ENCODE assay signal across 8 mouse cellular contexts in the genomic region with DNA sequence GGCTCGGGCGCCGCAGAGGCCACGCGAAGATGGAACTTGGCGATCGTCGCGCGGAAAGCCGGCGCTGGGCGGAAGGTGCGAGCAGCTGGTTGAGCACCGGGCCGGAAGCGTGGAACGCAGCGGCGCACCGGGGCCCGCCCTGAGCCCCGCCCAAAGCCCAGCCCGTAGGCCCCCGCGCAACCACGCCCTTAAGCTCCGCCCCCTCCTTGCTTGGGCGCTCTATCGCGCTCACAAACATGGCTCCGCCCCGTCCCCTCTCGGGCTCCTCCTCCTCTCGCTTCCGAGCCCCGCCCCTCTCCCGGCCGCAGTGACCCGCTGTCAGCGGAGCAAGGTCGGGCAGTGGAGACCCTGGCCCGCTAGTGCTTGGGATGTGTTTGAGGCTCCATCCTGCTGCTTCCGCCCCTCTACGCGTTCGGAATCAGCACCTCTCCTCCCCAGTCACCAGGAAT. TPM values are rescaled to one million over a fixed set of nuclear protein-coding genes. Genes with fewer than 3 reads are reported as not detected.
DNase-seq lines count a peak whose midpoint lies in the region; ATAC-seq and TF ChIP-seq lines count a peak whose summit lies in the region.

A gene (minus strand): TSS at position 164 of the 449 bp plus-strand sequence.

- H3K9me3 ChIP-seq in forebrain, embryonic 13.5 days (replicated peaks): no peaks in the 10 kb centered on the region
- no peaks in the 10 kb centered on the region for H3K9me3 ChIP-seq in heart, postnatal 0 days (replicated peaks; ENCODE audit: control insufficient read depth, low read length)
- H3K9me3 ChIP-seq in liver, postnatal 0 days (ENCODE audit: low read length): no peaks in the 10 kb centered on the region
- H3K9me3 ChIP-seq in neural tube, embryonic 13.5 days: no peaks in the 10 kb centered on the region

- no peak for TF ChIP-seq EP300 in heart, postnatal 0 days (IDR thresholded peaks at IDR 0.05; ENCODE audit: low read depth)
- TF ChIP-seq EP300 in liver, postnatal 0 days (IDR thresholded peaks at IDR 0.05; ENCODE audit: low read depth): no peak

- no peak for TF ChIP-seq CTCF in heart, postnatal 0 days (IDR thresholded peaks at IDR 0.05; ENCODE audit: low read depth)
- no peak for TF ChIP-seq CTCF in liver, postnatal 0 days (IDR thresholded peaks at IDR 0.05; ENCODE audit: low read depth)

- H3K4me1 ChIP-seq in forebrain, embryonic 13.5 days: peaks cover 12% of the 10 kb centered on the region
- H3K4me1 ChIP-seq in heart, postnatal 0 days (ENCODE audit: control insufficient read depth, insufficient read depth): peaks cover 4% of the 10 kb centered on the region; the same call in 1 of the 2 replicates
- peaks cover 19% of the 10 kb centered on the region for H3K4me1 ChIP-seq in liver, postnatal 0 days (ENCODE audit: insufficient read depth)
- H3K4me1 ChIP-seq in neural tube, embryonic 13.5 days (replicated peaks): peaks cover 8% of the 10 kb centered on the region

- under 1% methylated on average over 43 of the region's 47 CpGs for WGBS in forebrain, embryonic 13.5 days
- under 1% methylated on average over 45 of the region's 47 CpGs for WGBS in heart, postnatal 0 days
- under 1% methylated on average over 32 of the region's 47 CpGs for WGBS in liver, postnatal 0 days (ENCODE audit: insufficient replicate concordance)
- under 1% methylated on average over 45 of the region's 47 CpGs for WGBS in neural tube, embryonic 13.5 days

- peak; percentile 92 for ATAC-seq in forebrain, embryonic 13.5 days
- peak; percentile 96 for ATAC-seq in heart, postnatal 0 days (ENCODE audit: insufficient read depth, low read depth)
- ATAC-seq in liver, postnatal 0 days: peak; percentile 98
- ATAC-seq in neural tube, embryonic 13.5 days (ENCODE audit: low read depth): peak; percentile 84

- H3K27me3 ChIP-seq in forebrain, embryonic 13.5 days: peaks cover 12% of the 10 kb centered on the region
- peaks cover 6% of the 10 kb centered on the region; the same call in 1 of the 2 replicates for H3K27me3 ChIP-seq in heart, postnatal 0 days (ENCODE audit: control insufficient read depth, insufficient read depth, low read length)
- H3K27me3 ChIP-seq in liver, postnatal 0 days (ENCODE audit: insufficient read depth, low read length): no peaks in the 10 kb centered on the region
- peaks cover 16% of the 10 kb centered on the region; the same call in 1 of the 2 replicates for H3K27me3 ChIP-seq in neural tube, embryonic 13.5 days

- H3K27ac ChIP-seq in forebrain, embryonic 13.5 days: no peak within 1 kb of the TSS
- H3K27ac ChIP-seq in heart, postnatal 0 days (ENCODE audit: low read depth): no peak within 1 kb of the TSS
- H3K27ac ChIP-seq in liver, postnatal 0 days (ENCODE audit: low read depth): no peak within 1 kb of the TSS
- H3K27ac ChIP-seq in neural tube, embryonic 13.5 days (replicated peaks): peak within 1 kb of the TSS; percentile 61

- peak within 1 kb of the TSS; percentile 64 for H3K4me3 ChIP-seq in forebrain, embryonic 13.5 days
- peak within 1 kb of the TSS; percentile 52 for H3K4me3 ChIP-seq in heart, postnatal 0 days (ENCODE audit: low read depth, low read length)
- H3K4me3 ChIP-seq in liver, postnatal 0 days (ENCODE audit: low read depth, low read length): peak within 1 kb of the TSS; percentile 60
- peak within 1 kb of the TSS; percentile 63 for H3K4me3 ChIP-seq in neural tube, embryonic 13.5 days

- peak within 1 kb of the TSS; percentile 68 for H3K9ac ChIP-seq in forebrain, embryonic 13.5 days
- H3K9ac ChIP-seq in heart, postnatal 0 days (replicated peaks; ENCODE audit: low read depth, low read length): peak within 1 kb of the TSS; percentile 32
- H3K9ac ChIP-seq in liver, postnatal 0 days (replicated peaks): peak within 1 kb of the TSS; percentile 68
- H3K9ac ChIP-seq in neural tube, embryonic 13.5 days: peak within 1 kb of the TSS; percentile 78

- peaks cover 33% of the 10 kb centered on the region for H3K36me3 ChIP-seq in forebrain, embryonic 13.5 days (ENCODE audit: poor library complexity, severe bottlenecking)
- H3K36me3 ChIP-seq in heart, postnatal 0 days (replicated peaks; ENCODE audit: control insufficient read depth, insufficient read depth, low read length): peaks cover 28% of the 10 kb centered on the region
- peaks cover 17% of the 10 kb centered on the region for H3K36me3 ChIP-seq in liver, postnatal 0 days (replicated peaks; ENCODE audit: insufficient read depth, low read length)
- peaks cover 35% of the 10 kb centered on the region for H3K36me3 ChIP-seq in neural tube, embryonic 13.5 days

- peak; percentile 93 for DNase-seq in ES-CJ7 (ENCODE audit: low read depth, low spot score)
- peak; percentile 97 for DNase-seq in c-Kit-positive CD71-positive TER-119-positive erythroid progenitor cells, embryonic 14.5 days (ENCODE audit: low spot score)
- peak; percentile 90 for DNase-seq in heart, postnatal 0 days (ENCODE audit: low spot score)
- peak; percentile 97 for DNase-seq in kidney, postnatal 4 days
- peak; percentile 98 for DNase-seq in liver, postnatal 0 days
- peak; percentile 81 for DNase-seq in telencephalon, adult 2 months (ENCODE audit: low read depth, low spot score)

- H3K4me2 ChIP-seq in forebrain, embryonic 13.5 days: peak within 1 kb of the TSS; percentile 85
- H3K4me2 ChIP-seq in heart, postnatal 0 days (ENCODE audit: low read depth, low read length): peak within 1 kb of the TSS; percentile 71
- peak within 1 kb of the TSS; percentile 97 for H3K4me2 ChIP-seq in liver, postnatal 0 days (ENCODE audit: low read depth, low read length)
- peak within 1 kb of the TSS; percentile 91 for H3K4me2 ChIP-seq in neural tube, embryonic 13.5 days

RNA-seq across cellular contexts. Expression of the gene that starts here (rescaled TPM):
- polyA plus RNA-seq in forebrain, embryonic 13.5 days (2015; fragmentation: Nextera tagmentation; extraction: Ambion mirVana): 59.6 and 60.4 TPM in 2 replicates
- total RNA-seq in heart, postnatal 0 days (2014; rRNA removed; ENCODE audit: low replicate concordance): 159 and 195 TPM in 2 replicates
- polyA plus RNA-seq in heart, postnatal 0 days (2015; fragmentation: Nextera tagmentation; extraction: Ambion mirVana): 77.0 and 84.9 TPM in 2 replicates
- 30.1 and 32.2 TPM in 2 replicates for polyA plus RNA-seq in liver, postnatal 0 days (2015; fragmentation: Nextera tagmentation; extraction: Ambion mirVana)
- polyA plus RNA-seq in neural tube, embryonic 13.5 days (2015; fragmentation: Nextera tagmentation; extraction: Ambion mirVana): 101 and 135 TPM in 2 replicates
